8 mouse cellular contexts compared by ENCODE assay signal in the genomic region with DNA sequence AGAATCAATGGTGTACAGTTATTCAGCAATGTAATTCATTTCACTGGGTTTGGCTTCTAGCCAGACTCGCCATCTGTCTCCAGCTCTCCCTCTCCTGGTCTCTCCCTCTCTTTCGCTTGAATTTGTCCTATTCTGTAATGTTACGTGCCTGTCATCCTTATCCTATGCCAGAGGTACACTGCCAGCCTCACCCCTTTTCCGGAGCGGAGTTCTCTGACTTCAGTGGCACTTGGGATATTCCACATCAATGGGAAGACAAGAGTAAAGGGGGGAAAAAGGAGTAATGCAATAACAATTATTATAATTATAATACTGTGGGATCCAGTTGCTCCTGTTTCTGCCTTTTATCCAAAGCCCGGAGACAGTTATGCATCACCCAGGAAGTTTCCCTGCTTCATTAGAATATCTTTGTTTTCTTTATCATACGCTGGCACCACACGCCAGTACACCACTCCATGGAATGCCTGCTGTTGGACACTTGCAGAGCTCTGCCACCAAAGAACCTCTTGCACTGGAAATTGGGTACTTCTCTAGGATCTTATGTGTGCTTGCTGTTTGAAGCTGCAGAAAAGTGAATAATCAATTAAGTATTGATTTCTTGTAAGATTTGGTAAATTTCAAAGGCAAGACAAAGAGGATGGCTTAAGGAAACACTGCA.
DNase-seq lines count a peak whose midpoint lies in the region; ATAC-seq and TF ChIP-seq lines count a peak whose summit lies in the region.

No protein-coding gene starts in this region.

- H3K9me3 ChIP-seq in hindbrain, postnatal 0 days (ENCODE audit: low read length): no peaks in the 10 kb centered on the region
- H3K9me3 ChIP-seq in midbrain, embryonic 13.5 days: no peaks in the 10 kb centered on the region
- H3K9me3 ChIP-seq in liver, embryonic 11.5 days (ENCODE audit: control insufficient read depth, low read length): no peaks in the 10 kb centered on the region

- H3K4me3 ChIP-seq in hindbrain, postnatal 0 days (ENCODE audit: low read length): peak overlapping the region; percentile 45
- peak overlapping the region; percentile 29 for H3K4me3 ChIP-seq in midbrain, embryonic 13.5 days (replicated peaks)
- H3K4me3 ChIP-seq in liver, embryonic 11.5 days (ENCODE audit: low read depth, low read length): no peak overlapping the region

- H3K36me3 ChIP-seq in hindbrain, postnatal 0 days (ENCODE audit: insufficient read depth, low read length): no peaks in the 10 kb centered on the region
- no peaks in the 10 kb centered on the region for H3K36me3 ChIP-seq in midbrain, embryonic 13.5 days
- H3K36me3 ChIP-seq in liver, embryonic 11.5 days (ENCODE audit: control insufficient read depth, insufficient read depth, low read length): no peaks in the 10 kb centered on the region

- H3K27me3 ChIP-seq in hindbrain, postnatal 0 days (ENCODE audit: insufficient read depth, low read length): no peaks in the 10 kb centered on the region
- no peaks in the 10 kb centered on the region for H3K27me3 ChIP-seq in midbrain, embryonic 13.5 days
- no peaks in the 10 kb centered on the region for H3K27me3 ChIP-seq in liver, embryonic 11.5 days (replicated peaks; ENCODE audit: control insufficient read depth, insufficient read depth, low read length)

- peak overlapping the region; percentile 52 for H3K9ac ChIP-seq in hindbrain, postnatal 0 days (replicated peaks; ENCODE audit: low read length)
- 0 out of 2 replicates have a peak overlapping the region, but pooled peaks have one; percentile 10 for H3K9ac ChIP-seq in midbrain, embryonic 13.5 days (replicated peaks)
- no peak overlapping the region for H3K9ac ChIP-seq in liver, embryonic 11.5 days (ENCODE audit: low read depth, low read length)

- peak overlapping the region; percentile 65 for H3K27ac ChIP-seq in hindbrain, postnatal 0 days
- H3K27ac ChIP-seq in midbrain, embryonic 13.5 days: peak overlapping the region; percentile 74
- H3K27ac ChIP-seq in liver, embryonic 11.5 days (ENCODE audit: low read depth, low read length): no peak overlapping the region

- no peak for TF ChIP-seq CTCF in hindbrain, postnatal 0 days (IDR thresholded peaks at IDR 0.05; ENCODE audit: low read depth)

- ATAC-seq in hindbrain, postnatal 0 days: peak; percentile 90
- ATAC-seq in midbrain, embryonic 13.5 days: peak; percentile 87
- ATAC-seq in liver, embryonic 11.5 days (replicated peaks; ENCODE audit: low FRiP score): no peak
- no peak for ATAC-seq in CD4-positive, CD25-positive, alpha-beta regulatory T cell, adult 4 months
- no peak for ATAC-seq in erythroid progenitor cell, adult 5-6 weeks (replicated peaks; ENCODE audit: low FRiP score, poor library complexity, severe bottlenecking)

- peak; percentile 71 for DNase-seq in brain, adult 2 months (ENCODE audit: low read depth, low spot score)
- DNase-seq in cerebellum, postnatal 10 days: peak; percentile 89 to 90
- DNase-seq in hindbrain, postnatal 0 days (ENCODE audit: low spot score): peak; percentile 88
- no peak for DNase-seq in kidney, postnatal 36 days
- DNase-seq in liver, embryonic 11.5 days (ENCODE audit: low spot score): no peak

- H3K4me1 ChIP-seq in hindbrain, postnatal 0 days (ENCODE audit: insufficient read depth, low read length): no peaks in the 10 kb centered on the region
- H3K4me1 ChIP-seq in midbrain, embryonic 13.5 days (replicated peaks): peaks cover 31% of the 10 kb centered on the region
- H3K4me1 ChIP-seq in liver, embryonic 11.5 days (replicated peaks; ENCODE audit: control insufficient read depth, insufficient read depth, low read length): no peaks in the 10 kb centered on the region

- WGBS in hindbrain, postnatal 0 days: 18% methylated on average over 8 of the region's 8 CpGs
- 38% methylated on average over 8 of the region's 8 CpGs for WGBS in midbrain, embryonic 13.5 days
- WGBS in liver, embryonic 11.5 days: 78% methylated on average over 8 of the region's 8 CpGs

- H3K4me2 ChIP-seq in hindbrain, postnatal 0 days (ENCODE audit: low read depth, low read length): peak overlapping the region; percentile 63
- peak overlapping the region; percentile 34 for H3K4me2 ChIP-seq in midbrain, embryonic 13.5 days (replicated peaks)
- no peak overlapping the region for H3K4me2 ChIP-seq in liver, embryonic 11.5 days

Comparison
In these comparisons a context has a peak if more than half of its experiments do, and no peak if none do; other contexts are left out.
1. DNase-seq: peak in brain, adult 2 months (single experiment), cerebellum, postnatal 10 days (2 of 2) and hindbrain, postnatal 0 days (single experiment); none in kidney, postnatal 36 days (0 of 2) and liver, embryonic 11.5 days (single experiment).
2. ATAC-seq: peak in hindbrain, postnatal 0 days (single experiment) and midbrain, embryonic 13.5 days (single experiment); none in liver, embryonic 11.5 days (single experiment), CD4-positive, CD25-positive, alpha-beta regulatory T cell, adult 4 months (single experiment) and erythroid progenitor cell, adult 5-6 weeks (single experiment).